Mouse (Mus musculus) hindbrain, embryonic 11.5 days (tissue): ENCODE results near the gene Knstrn. TPM values are rescaled to one million over a fixed set of nuclear protein-coding genes. Genes with fewer than 3 reads are reported as not detected.

Source experiments
- ATAC-seq: fragments of 200-750 bp; cut with Nextera tagmentation; 2 replicates; pipeline ENCODE4 v1.8.0; 2017; ENCODE audit warnings: mild to moderate bottlenecking, moderate TSS enrichment, moderate library complexity; ENCODE audit not compliant: low FRiP score
- DNase-seq: peaks from one replicate; pipeline ENCODE4 v3.0.0-alpha.2; 2015; ENCODE audit warnings: low spot score
- H3K27ac ChIP-seq: fragments of 300-500 bp; sonication (generic); 2 replicates; pipeline ENCODE4 v1.5.1; 2014; ENCODE audit warnings: mild to moderate bottlenecking, low read depth, low read length
- H3K27me3 ChIP-seq: fragments of 300-500 bp; sonication (generic); 2 replicates; pipeline ENCODE4 v1.6.1; 2014; ENCODE audit warnings: mild to moderate bottlenecking, low read length, moderate library complexity, mixed read lengths; ENCODE audit not compliant: control insufficient read depth, insufficient read depth
- H3K36me3 ChIP-seq: fragments of 300-500 bp; sonication (generic); 2 replicates; pipeline ENCODE4 v1.6.1; 2014; ENCODE audit warnings: mild to moderate bottlenecking, low read length, moderate library complexity, mixed read lengths; ENCODE audit not compliant: control insufficient read depth, insufficient read depth
- H3K4me1 ChIP-seq: fragments of 300-500 bp; sonication (generic); replicated peaks from 2 replicates; pipeline ENCODE4 v1.6.1; 2014; ENCODE audit warnings: low read length, mixed read lengths; ENCODE audit not compliant: control insufficient read depth, insufficient read depth
- H3K4me2 ChIP-seq: fragments of 300-500 bp; sonication (generic); replicated peaks from 2 replicates; pipeline ENCODE4 v1.6.1; 2014; ENCODE audit warnings: mild to moderate bottlenecking, low read depth, low read length
- H3K4me3 ChIP-seq: fragments of 300-500 bp; sonication (generic); 2 replicates; pipeline ENCODE4 v1.5.1; 2014; ENCODE audit warnings: low read depth, low read length
- H3K9ac ChIP-seq: fragments of 300-500 bp; sonication (generic); 2 replicates; pipeline ENCODE4 v1.6.1; 2014; ENCODE audit warnings: low read depth, low read length
- H3K9me3 ChIP-seq: fragments of 300-500 bp; sonication (generic); 2 replicates; pipeline ENCODE4 v1.6.1; 2016; ENCODE audit warnings: low read length; ENCODE audit not compliant: control insufficient read depth
- WGBS: fragments of 180-500 bp; shearing (Covaris S2); extraction: QIAGEN DNeasy Blood & Tissue Kit; methylation state at CpG from one replicate; pipeline ENCODE4 v1.1.7; 2014; 5-methylcytosine and 5-hydroxymethylcytosine counted together
- polyA plus RNA-seq: library from polyadenylated mRNA; unstranded; fragments of >200 nt; fragmentation: Nextera tagmentation; extraction: Ambion mirVana; gene quantifications from 2 replicates; pipeline ENCODE4 v1.2.1, GENCODE M21; 2014

Knstrn gene
- polyA plus RNA-seq, 1 experiment from 2014 or later, result 163 TPM

GRCm38 (mm10) chr2:118882840-118883679, 69.3 kb downstream of the Knstrn start:
- no peaks in the 10 kb centered on the region for H3K9me3 ChIP-seq
- H3K4me2 ChIP-seq, result peak overlapping the region; percentile 72
- peak overlapping the region; percentile 56; the same call in 1 of the 2 replicates for H3K9ac ChIP-seq
- H3K4me1 ChIP-seq, result 0 out of 2 replicates have a peak, but pooled peaks cover 5% of the 10 kb centered on the region
- 0 out of 2 replicates have a peak, but pooled peaks cover 2% of the 10 kb centered on the region for H3K27me3 ChIP-seq
- WGBS, result 2% methylated on average over 32 of the region's 32 CpGs
- ATAC-seq (peak; percentile 72), DNase-seq (peak; percentile 88)
- H3K4me3 ChIP-seq, result peak overlapping the region; percentile 34
- no peak overlapping the region for H3K27ac ChIP-seq
- no peaks in the 10 kb centered on the region for H3K36me3 ChIP-seq

- DNase-seq, result no peak
- no peak overlapping the region for H3K4me2 ChIP-seq
- H3K9ac ChIP-seq, result no peak overlapping the region
- no peak overlapping the region for H3K27ac ChIP-seq
- no peak overlapping the region for H3K4me3 ChIP-seq
- no peak for ATAC-seq
- H3K9me3 ChIP-seq, result no peaks in the 10 kb centered on the region
- H3K36me3 ChIP-seq, result no peaks in the 10 kb centered on the region
- WGBS, result 74% methylated on average over 13 of the region's 13 CpGs
- 0 out of 2 replicates have a peak, but pooled peaks cover 5% of the 10 kb centered on the region for H3K4me1 ChIP-seq
- 0 out of 2 replicates have a peak, but pooled peaks cover 2% of the 10 kb centered on the region for H3K27me3 ChIP-seq
Observed at GRCm38 (mm10) chr2:118887440-118887839, 73.6 kb downstream of the Knstrn start.

GRCm38 (mm10) chr2:118887845-118888548, 74.2 kb downstream of the Knstrn start:
- H3K27me3 ChIP-seq, result 0 out of 2 replicates have a peak, but pooled peaks cover 2% of the 10 kb centered on the region
- H3K9me3 ChIP-seq, result no peaks in the 10 kb centered on the region
- no peak overlapping the region for H3K9ac ChIP-seq
- DNase-seq (no peak), ATAC-seq (no peak)
- H3K36me3 ChIP-seq, result no peaks in the 10 kb centered on the region
- H3K27ac ChIP-seq, result no peak overlapping the region
- H3K4me3 ChIP-seq, result no peak overlapping the region
- no peak overlapping the region for H3K4me2 ChIP-seq
- 0 out of 2 replicates have a peak, but pooled peaks cover 3% of the 10 kb centered on the region for H3K4me1 ChIP-seq
- 27% methylated on average over 14 of the region's 14 CpGs for WGBS

GRCm38 (mm10) chr2:118891173-118891572, 77.4 kb downstream of the Knstrn start:
- no peak overlapping the region for H3K4me3 ChIP-seq
- peaks cover 20% of the 10 kb centered on the region for H3K27me3 ChIP-seq
- H3K9ac ChIP-seq, result no peak overlapping the region
- ATAC-seq, result no peak
- DNase-seq, result no peak
- H3K27ac ChIP-seq, result no peak overlapping the region
- WGBS, result 94% methylated on average over 4 of the region's 4 CpGs
- no peaks in the 10 kb centered on the region for H3K9me3 ChIP-seq
- no peak overlapping the region for H3K4me2 ChIP-seq
- H3K36me3 ChIP-seq, result no peaks in the 10 kb centered on the region
- peaks cover under 1% of the 10 kb centered on the region; the same call in 1 of the 2 replicates for H3K4me1 ChIP-seq

- Histone ChIP-seq H3K4me2 (peak overlapping the region; percentile 62), H3K9me3 (no peaks in the 10 kb centered on the region), H3K4me1 (peaks cover 17% of the 10 kb centered on the region), H3K4me3 (peak overlapping the region; percentile 34), H3K36me3 (no peaks in the 10 kb centered on the region), H3K9ac (peak overlapping the region; percentile 34; the same call in 1 of the 2 replicates), H3K27ac (no peak overlapping the region), H3K27me3 (peaks cover 58% of the 10 kb centered on the region)
- DNase-seq (peak; percentile 19), ATAC-seq (no peak)
- under 1% methylated on average over 38 of the region's 38 CpGs for WGBS
Observed at GRCm38 (mm10) chr2:118895990-118896913, 82.4 kb downstream of the Knstrn start.

GRCm38 (mm10) chr2:118896914-118897291, 83.1 kb downstream of the Knstrn start:
- H3K36me3 ChIP-seq, result no peaks in the 10 kb centered on the region
- peak overlapping the region; percentile 34; the same call in 1 of the 2 replicates for H3K9ac ChIP-seq
- no peak for ATAC-seq
- H3K9me3 ChIP-seq, result no peaks in the 10 kb centered on the region
- no peak overlapping the region for H3K27ac ChIP-seq
- peak overlapping the region; percentile 34 for H3K4me3 ChIP-seq
- WGBS, result under 1% methylated on average over 13 of the region's 13 CpGs
- H3K4me1 ChIP-seq, result peaks cover 17% of the 10 kb centered on the region
- peak; percentile 52 for DNase-seq
- H3K27me3 ChIP-seq, result peaks cover 58% of the 10 kb centered on the region
- H3K4me2 ChIP-seq, result peak overlapping the region; percentile 62

GRCm38 (mm10) chr2:118897392-118897791, 83.6 kb downstream of the Knstrn start:
- H3K9ac ChIP-seq, result no peak overlapping the region
- peaks cover 17% of the 10 kb centered on the region for H3K4me1 ChIP-seq
- H3K4me3 ChIP-seq, result peak overlapping the region; percentile 34
- peak; percentile 45 for DNase-seq
- H3K9me3 ChIP-seq, result no peaks in the 10 kb centered on the region
- WGBS, result under 1% methylated on average over 7 of the region's 7 CpGs
- H3K27me3 ChIP-seq, result peaks cover 58% of the 10 kb centered on the region
- H3K36me3 ChIP-seq, result no peaks in the 10 kb centered on the region
- no peak overlapping the region for H3K27ac ChIP-seq
- ATAC-seq, result no peak
- H3K4me2 ChIP-seq, result peak overlapping the region; percentile 62; the same call in 1 of the 2 replicates

- 0% methylated on average over 11 of the region's 11 CpGs for WGBS
- Histone ChIP-seq H3K4me2 (no peak overlapping the region), H3K27ac (no peak overlapping the region), H3K4me3 (no peak overlapping the region), H3K9ac (no peak overlapping the region), H3K27me3 (peaks cover 58% of the 10 kb centered on the region), H3K9me3 (no peaks in the 10 kb centered on the region), H3K36me3 (no peaks in the 10 kb centered on the region), H3K4me1 (peaks cover 17% of the 10 kb centered on the region)
- no peak for DNase-seq
- no peak for ATAC-seq
Observed at GRCm38 (mm10) chr2:118897808-118898207, 84.0 kb downstream of the Knstrn start.
